Mouse (Mus musculus) forebrain, embryonic 16.5 days (tissue): ENCODE data around the gene Pcmt1. TPM values are rescaled to one million over a fixed set of nuclear protein-coding genes. Genes with fewer than 3 reads are reported as not detected.

Experiments used
- ATAC-seq: fragments of 200-750 bp; cut with Nextera tagmentation; 2 replicates; pipeline ENCODE4 v1.8.0; 2017; ENCODE audit warnings: mild to moderate bottlenecking, moderate library complexity
- H3K27ac ChIP-seq: fragments of 300-500 bp; sonication (generic); 2 replicates; pipeline ENCODE4 v1.5.1; 2014; ENCODE audit warnings: low read length, control low read depth
- H3K27me3 ChIP-seq: fragments of 300-500 bp; sonication (generic); replicated peaks from 2 replicates; pipeline ENCODE4 v1.6.1; 2014; ENCODE audit warnings: low read length; ENCODE audit not compliant: control insufficient read depth, insufficient read depth
- H3K36me3 ChIP-seq: fragments of 300-500 bp; sonication (generic); 2 replicates; pipeline ENCODE4 v1.6.1; 2014; ENCODE audit not compliant: control insufficient read depth, insufficient read depth
- H3K4me1 ChIP-seq: fragments of 300-500 bp; sonication (generic); replicated peaks from 2 replicates; pipeline ENCODE4 v1.6.1; 2014; ENCODE audit warnings: low read length; ENCODE audit not compliant: control insufficient read depth, insufficient read depth
- H3K4me2 ChIP-seq: fragments of 300-500 bp; sonication (generic); 2 replicates; pipeline ENCODE4 v1.6.1; 2014; ENCODE audit warnings: mild to moderate bottlenecking, low read length, control low read depth
- H3K4me3 ChIP-seq: fragments of 300-500 bp; sonication (generic); replicated peaks from 2 replicates; pipeline ENCODE4 v1.5.1; 2014; ENCODE audit warnings: mild to moderate bottlenecking, low read length, control low read depth
- H3K9ac ChIP-seq: fragments of 300-500 bp; sonication (generic); replicated peaks from 2 replicates; pipeline ENCODE4 v1.6.1; 2014; ENCODE audit warnings: low read depth, low read length, control low read depth
- H3K9me3 ChIP-seq: fragments of 300-500 bp; sonication (generic); 2 replicates; pipeline ENCODE4 v1.6.1; 2016; ENCODE audit warnings: low read length; ENCODE audit not compliant: control insufficient read depth
- WGBS: fragments of 180-500 bp; shearing (Covaris S2); extraction: QIAGEN DNeasy Blood & Tissue Kit; methylation state at CpG from one replicate; pipeline ENCODE4 v1.1.7; 2014; 5-methylcytosine and 5-hydroxymethylcytosine counted together
- polyA plus RNA-seq: library from polyadenylated mRNA; unstranded; fragments of >200 nt; fragmentation: Nextera tagmentation; extraction: Ambion mirVana; gene quantifications from 2 replicates; pipeline ENCODE4 v1.2.1, GENCODE M21; 2015

Pcmt1 gene
- polyA plus RNA-seq, 1 experiment from 2014 or later = 173 TPM

GRCm38 (mm10) chr10:7605168-7605567 lies 75.8 kb downstream of the Pcmt1 start:
- H3K4me2 ChIP-seq = no peak overlapping the region
- H3K27me3 ChIP-seq = no peaks in the 10 kb centered on the region
- peaks cover 2% of the 10 kb centered on the region for H3K36me3 ChIP-seq
- no peaks in the 10 kb centered on the region for H3K9me3 ChIP-seq
- H3K4me3 ChIP-seq = no peak overlapping the region
- no peaks in the 10 kb centered on the region for H3K4me1 ChIP-seq
- H3K9ac ChIP-seq = no peak overlapping the region
- WGBS = 73% methylated on average over 2 of the region's 2 CpGs
- ATAC-seq = no peak
- no peak overlapping the region for H3K27ac ChIP-seq

- Histone ChIP-seq H3K4me2 (no peak overlapping the region), H3K27me3 (no peaks in the 10 kb centered on the region), H3K36me3 (no peaks in the 10 kb centered on the region), H3K9me3 (no peaks in the 10 kb centered on the region), H3K4me3 (no peak overlapping the region), H3K27ac (no peak overlapping the region), H3K9ac (no peak overlapping the region), H3K4me1 (no peaks in the 10 kb centered on the region)
- peak; percentile 57; the same call in 1 of the 2 replicates for ATAC-seq
- 12% methylated on average over 6 of the region's 6 CpGs for WGBS
Observed at GRCm38 (mm10) chr10:7600647-7601046, 80.3 kb downstream of the Pcmt1 start.

- WGBS = 96% methylated on average over 7 of the region's 7 CpGs
- ATAC-seq = no peak
- H3K27ac ChIP-seq = no peak overlapping the region
Observed at GRCm38 (mm10) chr10:7598177-7598576, 82.8 kb downstream of the Pcmt1 start.

GRCm38 (mm10) chr10:7596251-7596650 lies 84.7 kb downstream of the Pcmt1 start:
- ATAC-seq = no peak
- 57% methylated on average over 1 of the region's 1 CpGs for WGBS
- Histone ChIP-seq H3K27ac (no peak overlapping the region), H3K4me3 (no peak overlapping the region), H3K9me3 (no peaks in the 10 kb centered on the region), H3K9ac (no peak overlapping the region), H3K4me1 (peaks cover 8% of the 10 kb centered on the region), H3K27me3 (no peaks in the 10 kb centered on the region), H3K4me2 (no peak overlapping the region), H3K36me3 (no peaks in the 10 kb centered on the region)

More at GRCm38 (mm10) chr10:7598177-7598576, 82.8 kb downstream of the Pcmt1 start:
- no peak overlapping the region for H3K9ac ChIP-seq
- no peaks in the 10 kb centered on the region for H3K27me3 ChIP-seq
- no peaks in the 10 kb centered on the region for H3K9me3 ChIP-seq
- H3K4me2 ChIP-seq = no peak overlapping the region
- H3K36me3 ChIP-seq = no peaks in the 10 kb centered on the region
- no peak overlapping the region for H3K4me3 ChIP-seq
- H3K4me1 ChIP-seq = no peaks in the 10 kb centered on the region

- Histone ChIP-seq H3K9ac (no peak overlapping the region), H3K27me3 (no peaks in the 10 kb centered on the region), H3K4me2 (no peak overlapping the region), H3K36me3 (no peaks in the 10 kb centered on the region), H3K9me3 (no peaks in the 10 kb centered on the region), H3K27ac (no peak overlapping the region), H3K4me3 (no peak overlapping the region), H3K4me1 (peaks cover 18% of the 10 kb centered on the region)
- 46% methylated on average over 7 of the region's 7 CpGs for whole genome bisulfite sequencing
- no peak for ATAC-seq
Observed at GRCm38 (mm10) chr10:7594797-7595196, 86.1 kb downstream of the Pcmt1 start.

- no peaks in the 10 kb centered on the region for H3K27me3 ChIP-seq
- H3K4me1 ChIP-seq = peaks cover 18% of the 10 kb centered on the region
- no peak overlapping the region for H3K27ac ChIP-seq
- H3K36me3 ChIP-seq = no peaks in the 10 kb centered on the region
- H3K4me3 ChIP-seq = peak overlapping the region; percentile 71
- peak overlapping the region; percentile 98 for H3K4me2 ChIP-seq
- H3K9me3 ChIP-seq = no peaks in the 10 kb centered on the region
- WGBS = 3% methylated on average over 8 of the region's 8 CpGs
- peak overlapping the region; percentile 74 for H3K9ac ChIP-seq
- no peak for ATAC-seq
Observed at GRCm38 (mm10) chr10:7590792-7591191, 90.1 kb downstream of the Pcmt1 start.

GRCm38 (mm10) chr10:7590234-7590689 lies 90.7 kb downstream of the Pcmt1 start:
- no peaks in the 10 kb centered on the region for H3K36me3 ChIP-seq
- no peaks in the 10 kb centered on the region for H3K27me3 ChIP-seq
- H3K27ac ChIP-seq = peak overlapping the region; percentile 66
- ATAC-seq = peak; percentile 64; the same call in 1 of the 2 replicates
- H3K9me3 ChIP-seq = no peaks in the 10 kb centered on the region
- H3K4me3 ChIP-seq = peak overlapping the region; percentile 71
- WGBS = under 1% methylated on average over 54 of the region's 54 CpGs
- peak overlapping the region; percentile 74 for H3K9ac ChIP-seq
- H3K4me2 ChIP-seq = peak overlapping the region; percentile 98
- peaks cover 18% of the 10 kb centered on the region for H3K4me1 ChIP-seq

- Histone ChIP-seq H3K4me2 (peak within 1 kb of the TSS; percentile 98), H3K4me1 (peaks cover 18% of the 10 kb centered on the region), H3K4me3 (peak within 1 kb of the TSS; percentile 71), H3K27me3 (no peaks in the 10 kb centered on the region), H3K36me3 (no peaks in the 10 kb centered on the region), H3K9ac (peak within 1 kb of the TSS; percentile 74), H3K9me3 (no peaks in the 10 kb centered on the region), H3K27ac (peak within 1 kb of the TSS; percentile 66)
- under 1% methylated on average over 75 of the region's 76 CpGs for WGBS
- peak; percentile 97 for ATAC-seq
Observed at GRCm38 (mm10) chr10:7589592-7590233, 91.2 kb downstream of the Pcmt1 start, which contains the start of gene Lrp11. TSS of gene Lrp11 (plus strand) at chr10:7589800.

- H3K4me1 ChIP-seq = peaks cover 20% of the 10 kb centered on the region
- H3K4me2 ChIP-seq = no peak overlapping the region
- H3K27me3 ChIP-seq = no peaks in the 10 kb centered on the region
- 74% methylated on average over 2 of the region's 2 CpGs for WGBS
- no peaks in the 10 kb centered on the region for H3K36me3 ChIP-seq
- no peaks in the 10 kb centered on the region for H3K9me3 ChIP-seq
- H3K4me3 ChIP-seq = no peak overlapping the region
- no peak for ATAC-seq
- no peak overlapping the region for H3K9ac ChIP-seq
- H3K27ac ChIP-seq = no peak overlapping the region
Observed at GRCm38 (mm10) chr10:7586771-7587170, 94.2 kb downstream of the Pcmt1 start.
